Mouse (Mus musculus) neural tube, embryonic 11.5 days (tissue): ENCODE data around the gene Wdhd1. TPM values are rescaled to one million over a fixed set of nuclear protein-coding genes. Genes with fewer than 3 reads are reported as not detected.

Experiments
- ATAC-seq: fragments of 200-750 bp; cut with Nextera tagmentation; 2 replicates; pipeline ENCODE4 v1.8.0; 2017; ENCODE audit warnings: moderate number of reproducible peaks, mild to moderate bottlenecking, moderate TSS enrichment, moderate library complexity; ENCODE audit not compliant: insufficient read depth, low FRiP score, low TSS enrichment
- DNase-seq: peaks from one replicate; pipeline ENCODE4 v3.0.0-alpha.2; 2015; ENCODE audit warnings: low spot score
- H3K27ac ChIP-seq: fragments of 300-500 bp; sonication (generic); 2 replicates; pipeline ENCODE4 v1.5.1; 2014; ENCODE audit warnings: low read depth, mild to moderate bottlenecking, low read length
- H3K27me3 ChIP-seq: fragments of 300-500 bp; sonication (generic); 2 replicates; pipeline ENCODE4 v1.6.1; 2014; ENCODE audit warnings: mild to moderate bottlenecking, low read length, mixed read lengths; ENCODE audit not compliant: control insufficient read depth, insufficient read depth
- H3K36me3 ChIP-seq: fragments of 300-500 bp; sonication (generic); 2 replicates; pipeline ENCODE4 v1.6.1; 2014; ENCODE audit warnings: mild to moderate bottlenecking, low read length, moderate library complexity, mixed read lengths; ENCODE audit not compliant: control insufficient read depth, insufficient read depth
- H3K4me1 ChIP-seq: fragments of 300-500 bp; sonication (generic); 2 replicates; pipeline ENCODE4 v1.6.1; 2014; ENCODE audit warnings: low read length, mixed read lengths; ENCODE audit not compliant: control insufficient read depth, insufficient read depth
- H3K4me2 ChIP-seq: fragments of 300-500 bp; sonication (generic); 2 replicates; pipeline ENCODE4 v1.6.1; 2014; ENCODE audit warnings: low read depth, mild to moderate bottlenecking, moderate library complexity
- H3K4me3 ChIP-seq: fragments of 300-500 bp; sonication (generic); 2 replicates; pipeline ENCODE4 v1.5.1; 2014; ENCODE audit warnings: low read depth, low read length
- H3K9ac ChIP-seq: fragments of 300-500 bp; sonication (generic); 2 replicates; pipeline ENCODE4 v1.6.1; 2014; ENCODE audit warnings: mild to moderate bottlenecking, low read length
- H3K9me3 ChIP-seq: fragments of 300-500 bp; sonication (generic); 2 replicates; pipeline ENCODE4 v1.6.1; 2016; ENCODE audit warnings: low read length; ENCODE audit not compliant: control insufficient read depth
- WGBS: fragments of 180-500 bp; shearing (Covaris S2); extraction: QIAGEN DNeasy Blood & Tissue Kit; methylation state at CpG from one replicate; pipeline ENCODE4 v1.1.7; 2014; 5-methylcytosine and 5-hydroxymethylcytosine counted together
- polyA plus RNA-seq: library from polyadenylated mRNA; unstranded; fragments of >200 nt; fragmentation: Nextera tagmentation; extraction: Ambion mirVana; gene quantifications from 2 replicates; pipeline ENCODE4 v1.2.1, GENCODE M21; 2014

Gene Wdhd1
- polyA plus RNA-seq, 1 experiment from 2014 or later: 37.6 TPM

DNA sequence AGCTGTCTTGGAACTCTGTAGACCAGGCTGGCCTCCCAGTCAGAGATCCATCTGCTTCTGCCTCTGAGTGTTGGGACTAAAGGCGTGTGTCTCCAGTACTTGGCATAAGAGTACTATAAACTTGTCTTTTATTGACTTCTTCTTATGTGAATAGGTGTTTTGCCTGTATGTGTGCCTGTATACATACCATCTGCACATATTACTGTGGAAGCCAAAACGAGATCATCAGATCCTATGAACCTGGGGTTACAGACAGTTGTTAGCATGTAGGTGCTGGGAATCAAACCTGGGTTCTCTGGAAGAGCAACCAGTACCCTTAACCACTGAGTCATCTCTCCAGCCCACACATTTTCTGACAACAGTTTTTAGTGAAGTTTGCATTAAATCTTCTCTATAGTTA lies 7.0 kb downstream of the Wdhd1 start:
- 92% methylated on average over 2 of the region's 2 CpGs for WGBS
- H3K4me1 ChIP-seq: no peaks in the 10 kb centered on the region
- DNase-seq: no peak
- no peaks in the 10 kb centered on the region for H3K9me3 ChIP-seq
- H3K4me2 ChIP-seq: no peak overlapping the region
- H3K27me3 ChIP-seq: no peaks in the 10 kb centered on the region
- H3K36me3 ChIP-seq: peaks cover 11% of the 10 kb centered on the region
- no peak for ATAC-seq
- no peak overlapping the region for H3K27ac ChIP-seq
- no peak overlapping the region for H3K9ac ChIP-seq
- no peak overlapping the region for H3K4me3 ChIP-seq

DNA sequence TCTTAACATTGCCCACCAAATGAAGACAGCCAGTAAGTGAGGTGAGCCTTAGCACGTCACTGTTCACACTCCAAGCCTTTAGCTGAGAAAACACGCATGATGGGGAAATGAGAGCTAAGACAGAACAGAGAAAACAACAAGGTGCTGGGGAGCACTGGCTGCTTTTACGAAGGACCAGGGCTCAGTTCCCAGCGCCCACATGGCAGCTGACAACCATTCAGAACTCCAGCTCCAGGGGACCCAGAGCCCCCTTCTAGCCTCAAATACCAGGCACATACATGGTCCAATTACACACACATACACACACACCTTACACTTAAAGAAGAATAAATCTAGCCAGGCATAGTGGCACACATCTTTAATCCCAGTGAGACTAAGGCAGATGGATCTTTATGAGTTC lies 7.6 kb downstream of the Wdhd1 start:
- Histone ChIP-seq H3K4me1 (no peaks in the 10 kb centered on the region), H3K36me3 (peaks cover 11% of the 10 kb centered on the region)
- WGBS: 99% methylated on average over 4 of the region's 4 CpGs

DNA sequence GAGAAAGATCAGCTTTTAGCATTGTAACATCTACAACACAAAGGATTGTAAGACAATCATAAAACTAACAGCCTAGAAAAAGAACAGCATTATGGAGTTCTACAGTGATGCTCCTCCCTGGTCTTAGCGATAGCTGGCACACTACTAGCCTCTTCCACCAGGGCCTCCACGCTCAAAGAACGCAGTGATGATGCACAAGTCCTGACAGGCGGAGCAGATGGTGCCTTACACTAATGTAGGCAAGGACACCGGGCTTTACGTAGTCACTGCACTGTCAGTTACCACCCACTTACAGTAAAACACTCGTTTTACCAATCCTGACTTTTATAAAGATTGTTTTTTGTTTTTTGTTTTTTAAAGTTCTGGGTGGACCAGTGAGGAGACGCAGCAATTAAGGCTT lies 10.8 kb downstream of the Wdhd1 start:
- Histone ChIP-seq H3K4me3 (no peak overlapping the region), H3K9me3 (no peaks in the 10 kb centered on the region), H3K36me3 (peaks cover 7% of the 10 kb centered on the region), H3K4me1 (no peaks in the 10 kb centered on the region), H3K27ac (no peak overlapping the region), H3K27me3 (no peaks in the 10 kb centered on the region), H3K4me2 (no peak overlapping the region), H3K9ac (no peak overlapping the region)
- DNase-seq: no peak
- 92% methylated on average over 8 of the region's 8 CpGs for WGBS
- no peak for ATAC-seq

More for the DNA sequence above, 7.6 kb downstream of the Wdhd1 start:
- Histone ChIP-seq H3K4me2 (no peak overlapping the region), H3K4me3 (no peak overlapping the region), H3K27me3 (no peaks in the 10 kb centered on the region), H3K9me3 (no peaks in the 10 kb centered on the region), H3K27ac (no peak overlapping the region), H3K9ac (no peak overlapping the region)
- no peak for ATAC-seq
- DNase-seq: no peak

DNA sequence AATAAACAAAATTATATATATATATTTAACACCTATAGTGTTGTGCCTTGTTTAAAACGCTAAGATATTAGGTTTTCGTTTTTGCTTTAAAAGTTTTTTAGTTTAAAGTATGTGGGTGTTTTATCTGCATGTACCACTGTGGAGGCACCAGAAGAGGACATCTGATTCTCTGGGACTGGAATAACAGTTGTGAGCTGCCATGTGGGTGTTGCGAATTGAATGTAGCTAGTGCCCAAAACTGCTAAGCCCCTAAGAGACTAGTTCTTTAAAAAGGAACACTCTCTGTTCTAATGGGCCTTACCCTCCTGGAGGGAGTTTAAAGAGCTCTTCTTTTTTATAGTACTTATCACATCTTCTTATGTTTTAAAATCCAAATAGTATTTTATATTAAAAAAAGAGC lies 11.8 kb downstream of the Wdhd1 start:
- Histone ChIP-seq H3K27ac (no peak overlapping the region), H3K4me1 (no peaks in the 10 kb centered on the region), H3K9me3 (no peaks in the 10 kb centered on the region), H3K4me2 (no peak overlapping the region), H3K36me3 (peaks cover 7% of the 10 kb centered on the region), H3K27me3 (no peaks in the 10 kb centered on the region), H3K9ac (no peak overlapping the region), H3K4me3 (no peak overlapping the region)
- no peak for ATAC-seq
- 92% methylated on average over 3 of the region's 3 CpGs for WGBS
- no peak for DNase-seq

DNA sequence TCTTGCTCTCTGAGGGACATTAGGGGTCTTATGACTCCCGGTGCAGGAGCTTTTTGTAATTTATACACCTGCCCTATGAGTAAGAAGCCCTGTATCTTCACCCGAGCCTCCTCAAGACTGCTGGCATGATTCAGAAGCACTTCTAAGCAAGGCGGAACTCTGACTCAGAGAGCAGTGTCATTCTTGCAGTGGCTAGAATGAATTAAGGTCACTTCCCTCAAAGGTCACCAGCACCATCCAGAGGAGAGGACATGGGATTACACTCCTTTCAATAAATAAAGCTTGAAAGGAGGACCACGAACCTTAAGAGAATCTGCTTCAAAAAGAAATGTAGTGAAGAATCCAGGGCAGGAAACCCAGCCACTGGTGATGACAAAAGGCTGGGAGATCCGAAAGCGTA lies 26.8 kb downstream of the Wdhd1 start:
- Histone ChIP-seq H3K4me3 (no peak overlapping the region), H3K36me3 (peaks cover 7% of the 10 kb centered on the region), H3K27ac (no peak overlapping the region), H3K4me1 (no peaks in the 10 kb centered on the region), H3K9ac (no peak overlapping the region), H3K27me3 (no peaks in the 10 kb centered on the region), H3K4me2 (no peak overlapping the region), H3K9me3 (no peaks in the 10 kb centered on the region)
- DNase-seq (no peak), ATAC-seq (no peak)
- 87% methylated on average over 6 of the region's 6 CpGs for WGBS

DNA sequence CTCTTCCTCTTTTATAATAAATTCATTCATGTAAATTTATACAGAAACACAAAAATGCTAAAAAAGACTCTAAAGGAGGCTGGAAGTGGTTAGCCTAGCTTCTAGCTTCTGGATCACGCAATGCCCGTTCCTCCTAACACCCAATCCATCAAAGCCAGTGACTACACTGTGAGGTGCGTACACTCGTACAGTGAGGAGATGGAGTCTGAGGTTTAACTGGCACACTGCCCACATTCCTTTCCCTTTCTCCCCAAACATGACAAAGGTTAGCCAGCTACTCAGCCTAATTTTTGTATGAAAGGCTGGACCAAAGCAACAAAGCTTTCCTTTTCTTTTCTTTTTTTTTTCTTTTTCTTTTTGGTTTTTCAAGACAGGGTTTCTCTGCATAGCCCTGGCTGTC lies 33.9 kb downstream of the Wdhd1 start:
- ATAC-seq: no peak
- no peak for DNase-seq

DNA sequence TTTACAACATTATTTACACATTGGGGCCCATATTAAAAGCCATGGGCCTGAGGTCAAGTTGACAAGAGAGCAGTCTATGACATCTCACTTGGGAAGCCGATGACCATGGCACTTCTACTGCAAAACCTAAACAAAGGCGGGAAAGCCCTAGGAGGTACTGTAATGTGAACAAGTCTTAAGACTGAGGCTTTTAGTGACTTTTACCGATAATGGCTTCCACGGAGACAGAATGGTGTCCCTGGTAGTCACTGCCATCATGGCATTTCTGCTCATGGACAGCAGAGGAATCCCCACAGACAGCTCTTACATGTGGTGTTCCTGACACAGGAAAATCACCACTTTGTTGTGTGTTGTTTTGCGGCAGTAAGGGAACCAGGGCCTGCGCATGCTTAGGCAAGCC lies 35.6 kb downstream of the Wdhd1 start:
- peaks cover 2% of the 10 kb centered on the region; the same call in 1 of the 2 replicates for H3K36me3 ChIP-seq
- H3K27ac ChIP-seq: no peak overlapping the region
- no peak overlapping the region for H3K4me3 ChIP-seq
- DNase-seq (no peak), ATAC-seq (no peak)
- no peaks in the 10 kb centered on the region for H3K4me1 ChIP-seq
- no peak overlapping the region for H3K4me2 ChIP-seq
- no peaks in the 10 kb centered on the region for H3K9me3 ChIP-seq
- 93% methylated on average over 6 of the region's 6 CpGs for WGBS
- H3K9ac ChIP-seq: no peak overlapping the region
- no peaks in the 10 kb centered on the region for H3K27me3 ChIP-seq

More for the DNA sequence above, 33.9 kb downstream of the Wdhd1 start:
- H3K4me2 ChIP-seq: no peak overlapping the region
- H3K9ac ChIP-seq: no peak overlapping the region
- H3K27ac ChIP-seq: no peak overlapping the region
- no peaks in the 10 kb centered on the region for H3K4me1 ChIP-seq
- no peak overlapping the region for H3K4me3 ChIP-seq
- H3K9me3 ChIP-seq: no peaks in the 10 kb centered on the region
- WGBS: 81% methylated on average over 4 of the region's 4 CpGs
- no peaks in the 10 kb centered on the region for H3K27me3 ChIP-seq
- H3K36me3 ChIP-seq: peaks cover 5% of the 10 kb centered on the region

DNA sequence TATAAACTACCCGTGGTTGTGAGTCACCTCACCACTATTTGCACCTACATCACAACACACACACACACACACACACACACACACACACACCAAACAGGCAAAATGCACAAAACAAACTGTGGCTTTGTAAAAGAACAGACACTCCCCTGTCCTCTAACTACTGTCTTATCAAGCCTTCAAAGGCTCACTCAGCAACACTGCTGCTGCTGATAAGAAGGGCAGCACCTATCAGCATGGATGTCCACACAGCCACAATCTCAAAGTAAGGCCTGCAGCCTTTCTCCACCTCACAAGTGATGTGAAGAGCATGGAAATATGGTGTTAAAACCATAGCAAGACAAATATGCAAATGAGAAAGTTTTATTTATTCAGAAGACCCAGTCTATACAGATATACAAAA lies 36.1 kb downstream of the Wdhd1 start:
- Histone ChIP-seq H3K4me1 (no peaks in the 10 kb centered on the region), H3K4me2 (no peak overlapping the region), H3K27ac (no peak overlapping the region), H3K27me3 (no peaks in the 10 kb centered on the region), H3K36me3 (no peaks in the 10 kb centered on the region; the same call in 1 of the 2 replicates), H3K4me3 (no peak overlapping the region), H3K9ac (no peak overlapping the region), H3K9me3 (no peaks in the 10 kb centered on the region)
- ATAC-seq (no peak), DNase-seq (no peak)
- WGBS: 95% methylated on average over 1 of the region's 1 CpGs

DNA sequence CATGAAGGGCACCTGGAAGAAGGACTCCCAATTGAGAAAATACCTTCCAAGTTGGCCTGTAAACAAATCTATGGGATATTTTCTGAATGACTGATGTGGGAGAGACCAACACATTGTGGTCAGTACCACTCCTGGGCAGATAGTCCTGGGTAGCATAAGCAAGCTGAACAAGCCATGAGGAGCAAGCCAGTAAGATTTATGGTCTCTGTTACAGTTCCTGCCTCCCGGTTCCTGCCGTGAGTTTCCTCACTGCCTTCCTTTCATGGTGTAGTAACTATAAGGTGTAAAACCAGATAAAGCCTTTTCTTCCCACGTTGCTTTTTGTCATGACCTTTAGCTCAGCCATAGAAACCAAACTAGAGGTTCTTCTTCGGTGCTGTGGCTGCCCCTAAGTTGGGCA lies 39.4 kb downstream of the Wdhd1 start:
- no peak for ATAC-seq

More for the DNA sequence above, 39.4 kb downstream of the Wdhd1 start:
- Histone ChIP-seq H3K9me3 (no peaks in the 10 kb centered on the region), H3K36me3 (no peaks in the 10 kb centered on the region; the same call in 1 of the 2 replicates), H3K4me1 (no peaks in the 10 kb centered on the region), H3K9ac (no peak overlapping the region), H3K4me2 (no peak overlapping the region), H3K4me3 (no peak overlapping the region), H3K27me3 (no peaks in the 10 kb centered on the region), H3K27ac (no peak overlapping the region)
- 87% methylated on average over 4 of the region's 4 CpGs for WGBS
- no peak for DNase-seq
